Mouse (Mus musculus) MEL (cell line): ENCODE measurements at regions not wholly inside any gene's neighbourhood (a gene's known extent, or its start where the extent isn't known, plus 50 kb on each side); places are given as distances from the start of the nearest gene placed in this dataset.
A peak's percentile ranks its signal among the peaks of the same experiment; 100 is the strongest.

Source experiments
- DNase-seq: peaks from one replicate; pipeline ENCODE4 v3.0.0; 2011; ENCODE audit warnings: low read depth, low spot score
- H3K27ac ChIP-seq: 2 replicates; pipeline ENCODE4 v1.5.1; 2012; ENCODE audit warnings: low read depth, mild to moderate bottlenecking, control low read depth, low read length, moderate library complexity; ENCODE audit not compliant: control insufficient read depth
- H3K27me3 ChIP-seq, 2 experiments: fragments of 150-350 bp in 1 of 2; sonication (generic) in 1 of 2; 2 replicates each; pipeline ENCODE4 v1.6.1; 2012; ENCODE audit warnings: low read length in 2 of 2, mild to moderate bottlenecking in 2 of 2, improper control_type of control experiment in 1 of 2, moderate library complexity in 1 of 2; ENCODE audit not compliant: insufficient read depth in 2 of 2, control insufficient read depth in 1 of 2
- H3K36me3 ChIP-seq, 2 experiments: 2 replicates each; pipeline ENCODE4 v1.6.1; 2012 to 2014; ENCODE audit warnings: low read length in 2 of 2, improper control_type of control experiment in 1 of 2, inconsistent platforms in 1 of 2, mild to moderate bottlenecking in 1 of 2; ENCODE audit not compliant: insufficient read depth in 2 of 2, control insufficient read depth in 1 of 2
- H3K4me1 ChIP-seq, 2 experiments: fragments of 150-350 bp in 1 of 2; sonication (generic) in 1 of 2; 2 replicates each; pipeline ENCODE4 v1.6.1; 2012; ENCODE audit warnings: low read length in 2 of 2, improper control_type of control experiment in 1 of 2, mild to moderate bottlenecking in 1 of 2; ENCODE audit not compliant: insufficient read depth in 2 of 2, control insufficient read depth in 1 of 2
- H3K4me3 ChIP-seq, 2 experiments: fragments of 150-350 bp in 1 of 2; sonication (generic) in 1 of 2; 2 replicates each; pipeline ENCODE4 v1.5.1; 2012; ENCODE audit warnings: low read depth in 2 of 2, low read length in 2 of 2, mild to moderate bottlenecking in 2 of 2, moderate library complexity in 2 of 2, control low read depth in 1 of 2, improper control_type of control experiment in 1 of 2; ENCODE audit not compliant: control insufficient read depth in 1 of 2, insufficient read depth in 1 of 2
- H3K79me2 ChIP-seq: 2 replicates; pipeline ENCODE4 v1.6.1; 2012; ENCODE audit warnings: mild to moderate bottlenecking, low read length, moderate library complexity; ENCODE audit not compliant: control insufficient read depth, poor library complexity, insufficient read depth
- H3K9ac ChIP-seq: 2 replicates; pipeline ENCODE4 v1.6.1; 2012; ENCODE audit warnings: low read depth, mild to moderate bottlenecking, control low read depth, low read length, moderate library complexity; ENCODE audit not compliant: control insufficient read depth, poor library complexity, severe bottlenecking
- H3K9me3 ChIP-seq: fragments of 150-350 bp; sonication (generic); replicated peaks from 2 replicates; pipeline ENCODE4 v1.6.1; 2012; ENCODE audit warnings: mild to moderate bottlenecking, low read length, improper control_type of control experiment, moderate library complexity; ENCODE audit not compliant: insufficient read depth
- BHLHE40 ChIP-seq: IDR thresholded peaks from 2 replicates; pipeline ENCODE4 v1.6.1; 2012; ENCODE audit warnings: low read depth, mild to moderate bottlenecking, inconsistent platforms, low read length, improper control_type of control experiment, borderline replicate concordance
- CHD2 ChIP-seq: IDR thresholded peaks from 2 replicates; pipeline ENCODE4 v1.6.1; 2011; ENCODE audit warnings: low read length, improper control_type of control experiment
- CTCF ChIP-seq, 3 experiments: IDR thresholded peaks in 2 of 3; conservative IDR thresholded peaks in 1 of 3; 2 replicates each; pipeline ENCODE4 v1.5.1; 2011 to 2012; ENCODE audit warnings: low read length in 3 of 3, low read depth in 2 of 3, mild to moderate bottlenecking in 2 of 3, improper control_type of control experiment in 1 of 3, inconsistent platforms in 1 of 3, mixed read lengths in 1 of 3, moderate library complexity in 1 of 3; ENCODE audit not compliant: control insufficient read depth in 1 of 3, insufficient read depth in 1 of 3, poor library complexity in 1 of 3, severe bottlenecking in 1 of 3
- E2F4 ChIP-seq: IDR thresholded peaks from 2 replicates; pipeline ENCODE4 v1.6.1; 2011; ENCODE audit warnings: low read depth, low read length, improper control_type of control experiment, borderline replicate concordance
- ELF1 ChIP-seq: IDR thresholded peaks from 2 replicates; pipeline ENCODE4 v1.6.1; 2014; ENCODE audit warnings: low read depth, mild to moderate bottlenecking, inconsistent platforms, low read length, improper control_type of control experiment, moderate library complexity
- ETS1 ChIP-seq: IDR thresholded peaks from 2 replicates; pipeline ENCODE4 v1.6.1; 2012; ENCODE audit warnings: low read depth, mild to moderate bottlenecking, inconsistent platforms, low read length, improper control_type of control experiment, moderate library complexity
- GATA1 ChIP-seq: IDR thresholded peaks from 2 replicates; pipeline ENCODE4 v1.6.1; 2011; ENCODE audit warnings: low read depth, low read length, improper control_type of control experiment
- HCFC1 ChIP-seq: IDR thresholded peaks from 2 replicates; pipeline ENCODE4 v1.6.1; 2012; ENCODE audit warnings: low read depth, mild to moderate bottlenecking, inconsistent platforms, low read length, improper control_type of control experiment, moderate library complexity
- KAT2A ChIP-seq: conservative IDR thresholded peaks from 2 replicates; pipeline ENCODE4 v1.6.1; 2012; ENCODE audit warnings: low read depth, low read length, improper control_type of control experiment, inconsistent platforms
- MAFK ChIP-seq: IDR thresholded peaks from 2 replicates; pipeline ENCODE4 v1.6.1; 2011; ENCODE audit warnings: low read depth, mild to moderate bottlenecking, low read length, improper control_type of control experiment, borderline replicate concordance
- MAX ChIP-seq: IDR thresholded peaks from 2 replicates; pipeline ENCODE4 v1.6.1; 2011; ENCODE audit warnings: low read length, improper control_type of control experiment
- MXI1 ChIP-seq: IDR thresholded peaks from 2 replicates; pipeline ENCODE4 v1.6.1; 2011; ENCODE audit warnings: mild to moderate bottlenecking, low read depth, low read length, improper control_type of control experiment
- MYB ChIP-seq: IDR thresholded peaks from 2 replicates; pipeline ENCODE4 v1.6.1; 2011; ENCODE audit warnings: mild to moderate bottlenecking, low read depth, low read length, improper control_type of control experiment
- MYC ChIP-seq: IDR thresholded peaks from 2 replicates; pipeline ENCODE4 v1.6.1; 2011; ENCODE audit warnings: low read depth, mild to moderate bottlenecking, low read length, improper control_type of control experiment, moderate library complexity
- POLR2A ChIP-seq, 2 experiments: IDR thresholded peaks; 2 replicates each; pipeline ENCODE4 v1.6.1; 2011 to 2012; ENCODE audit warnings: low read length in 2 of 2, mild to moderate bottlenecking in 2 of 2, control low read depth in 1 of 2, improper control_type of control experiment in 1 of 2, low read depth in 1 of 2, moderate library complexity in 1 of 2; ENCODE audit not compliant: control insufficient read depth in 1 of 2, insufficient read depth in 1 of 2, poor library complexity in 1 of 2
- POLR2AphosphoS2 ChIP-seq: IDR thresholded peaks from 2 replicates; pipeline ENCODE4 v1.6.1; 2011; ENCODE audit warnings: low read length, improper control_type of control experiment
- RAD21 ChIP-seq: IDR thresholded peaks from 2 replicates; pipeline ENCODE4 v1.6.1; 2011; ENCODE audit warnings: mild to moderate bottlenecking, low read depth, low read length, improper control_type of control experiment
- RCOR1 ChIP-seq: IDR thresholded peaks from 2 replicates; pipeline ENCODE4 v1.6.1; 2012; ENCODE audit warnings: low read depth, mild to moderate bottlenecking, inconsistent platforms, low read length, improper control_type of control experiment
- UBTF ChIP-seq: IDR thresholded peaks from 2 replicates; pipeline ENCODE4 v1.6.1; 2012; ENCODE audit warnings: low read depth, mild to moderate bottlenecking, inconsistent platforms, low read length, improper control_type of control experiment, moderate library complexity, borderline replicate concordance; ENCODE audit not compliant: insufficient read depth
- USF1 ChIP-seq: IDR thresholded peaks from 2 replicates; pipeline ENCODE4 v1.6.1; 2014; ENCODE audit warnings: low read depth, mild to moderate bottlenecking, inconsistent platforms, low read length, improper control_type of control experiment, moderate library complexity
- ZMIZ1 ChIP-seq: IDR thresholded peaks from 2 replicates; pipeline ENCODE4 v1.6.1; 2012; ENCODE audit warnings: low read depth, mild to moderate bottlenecking, inconsistent platforms, low read length, improper control_type of control experiment, moderate library complexity

DNA sequence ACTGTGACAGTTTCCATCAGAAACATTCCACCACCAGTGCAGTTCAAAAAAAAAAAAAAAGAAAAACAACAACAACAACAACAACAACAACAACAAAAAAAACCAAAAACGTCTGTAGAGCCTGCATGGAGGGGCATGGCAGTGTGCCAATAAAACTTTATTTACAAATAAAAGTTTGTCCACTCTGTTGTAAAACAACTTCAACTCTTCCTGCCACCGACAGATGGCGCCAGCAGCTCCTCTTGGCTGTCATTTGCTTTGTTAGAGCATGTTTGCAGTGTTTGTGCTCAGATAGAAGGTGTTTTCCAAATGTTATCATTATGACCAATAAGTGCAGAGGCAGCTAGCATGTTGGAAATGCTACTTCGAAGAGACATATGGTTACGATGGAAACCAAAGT is 179.0 kb upstream of the Gjb5 start:
- H3K9ac ChIP-seq, result no peak overlapping the region
- peak; percentile 6 for DNase-seq
- no peaks in the 10 kb centered on the region for H3K9me3 ChIP-seq

GRCm38 (mm10) chr4:127535630-127536029 is 177.6 kb upstream of the Gjb5 start:
- no peak overlapping the region for H3K9ac ChIP-seq
- no peaks in the 10 kb centered on the region for H3K79me2 ChIP-seq
- peak; percentile 3 for DNase-seq
- no peaks in the 10 kb centered on the region for H3K36me3 ChIP-seq
- H3K27me3 ChIP-seq, result no peaks in the 10 kb centered on the region
- no peaks in the 10 kb centered on the region for H3K4me1 ChIP-seq
- no peak overlapping the region for H3K27ac ChIP-seq
- TF ChIP-seq UBTF, result no peak
- peak; percentile 14 to 41 (median 37); a peak in 5 of 6 replicates for TF ChIP-seq CTCF (IDR thresholded peaks at IDR 0.05 in 2 of 3, conservative IDR thresholded peaks at IDR 0.05 in 1 of 3; ENCODE audit: control insufficient read depth in 1 of 3, insufficient read depth in 1 of 3, low read depth in 2 of 3, low read length in 3 of 3, poor library complexity in 1 of 3, severe bottlenecking in 1 of 3)
- TF ChIP-seq CHD2, result no peak
- TF ChIP-seq, all 39 proteins: peak for 1
- no peaks in the 10 kb centered on the region for H3K9me3 ChIP-seq
- no peak overlapping the region for H3K4me3 ChIP-seq

More for the DNA sequence above, 179.0 kb upstream of the Gjb5 start:
- H3K79me2 ChIP-seq, result no peaks in the 10 kb centered on the region
- no peaks in the 10 kb centered on the region for H3K27me3 ChIP-seq
- H3K27ac ChIP-seq, result no peak overlapping the region
- H3K36me3 ChIP-seq, result no peaks in the 10 kb centered on the region
- H3K4me1 ChIP-seq, result no peaks in the 10 kb centered on the region
- no peak overlapping the region for H3K4me3 ChIP-seq
- no peak for TF ChIP-seq E2F4
- TF ChIP-seq CTCF (IDR thresholded peaks at IDR 0.05 in 2 of 3, conservative IDR thresholded peaks at IDR 0.05 in 1 of 3; ENCODE audit: control insufficient read depth in 1 of 3, insufficient read depth in 1 of 3, low read depth in 2 of 3, low read length in 3 of 3, poor library complexity in 1 of 3, severe bottlenecking in 1 of 3), result peak in 2 of 3 experiments; percentile 22 to 34; a peak in 1 of 6 replicates

DNA sequence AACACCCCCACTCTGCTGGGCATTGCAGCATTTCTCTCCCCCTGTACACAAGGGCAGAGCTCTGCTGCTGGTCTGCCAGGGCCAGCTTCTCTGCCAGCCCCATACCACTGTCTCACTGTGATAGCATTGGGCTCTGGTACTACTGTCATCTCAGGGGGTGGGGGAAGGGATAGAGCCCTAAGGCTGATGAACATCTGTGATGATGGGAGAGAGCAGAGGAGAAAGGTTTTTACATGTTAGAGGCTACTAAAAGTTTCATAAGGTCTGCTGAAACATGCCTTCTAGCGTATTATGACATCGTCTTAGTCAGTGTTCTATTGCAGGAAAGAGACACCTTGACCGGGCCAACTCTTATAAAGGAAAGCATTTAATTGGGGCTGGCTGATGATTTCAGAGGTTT is 176.4 kb upstream of the Gjb5 start:
- no peaks in the 10 kb centered on the region for H3K4me1 ChIP-seq
- H3K36me3 ChIP-seq, result no peaks in the 10 kb centered on the region
- no peaks in the 10 kb centered on the region for H3K27me3 ChIP-seq
- no peaks in the 10 kb centered on the region for H3K9me3 ChIP-seq
- no peak overlapping the region for H3K27ac ChIP-seq
- DNase-seq, result no peak
- H3K79me2 ChIP-seq, result no peaks in the 10 kb centered on the region
- TF ChIP-seq POLR2AphosphoS2 (no peak), CTCF (IDR thresholded peaks at IDR 0.05 in 2 of 3, conservative IDR thresholded peaks at IDR 0.05 in 1 of 3; ENCODE audit: control insufficient read depth in 1 of 3, insufficient read depth in 1 of 3, low read depth in 2 of 3, low read length in 3 of 3, poor library complexity in 1 of 3, severe bottlenecking in 1 of 3) (no peak), E2F4 (no peak), USF1 (no peak), RCOR1 (no peak), POLR2A (IDR thresholded peaks at IDR 0.05; ENCODE audit: control insufficient read depth in 1 of 2, insufficient read depth in 1 of 2, low read depth in 1 of 2, low read length in 2 of 2, poor library complexity in 1 of 2) (no peak)
- H3K9ac ChIP-seq, result no peak overlapping the region
- H3K4me3 ChIP-seq, result no peak overlapping the region

- H3K9ac ChIP-seq, result no peak overlapping the region
- H3K79me2 ChIP-seq, result no peaks in the 10 kb centered on the region
- H3K9me3 ChIP-seq, result no peaks in the 10 kb centered on the region
- no peak for DNase-seq
- H3K4me3 ChIP-seq, result no peak overlapping the region
- H3K27ac ChIP-seq, result no peak overlapping the region
- H3K4me1 ChIP-seq, result no peaks in the 10 kb centered on the region
- H3K36me3 ChIP-seq, result no peaks in the 10 kb centered on the region
- no peaks in the 10 kb centered on the region for H3K27me3 ChIP-seq
- TF ChIP-seq ELF1 (no peak), MXI1 (no peak), ZMIZ1 (no peak), POLR2AphosphoS2 (no peak), ETS1 (no peak), RAD21 (no peak), MAFK (no peak), GATA1 (no peak), MAX (no peak), MYB (no peak), BHLHE40 (no peak), KAT2A (no peak), HCFC1 (no peak), MYC (no peak)
These were observed 175.7 kb upstream of the Gjb5 start for GRCm38 (mm10) chr4:127533726-127534125.
